Mouse (Mus musculus): ENCODE data around the gene Adssl1.

DNA sequence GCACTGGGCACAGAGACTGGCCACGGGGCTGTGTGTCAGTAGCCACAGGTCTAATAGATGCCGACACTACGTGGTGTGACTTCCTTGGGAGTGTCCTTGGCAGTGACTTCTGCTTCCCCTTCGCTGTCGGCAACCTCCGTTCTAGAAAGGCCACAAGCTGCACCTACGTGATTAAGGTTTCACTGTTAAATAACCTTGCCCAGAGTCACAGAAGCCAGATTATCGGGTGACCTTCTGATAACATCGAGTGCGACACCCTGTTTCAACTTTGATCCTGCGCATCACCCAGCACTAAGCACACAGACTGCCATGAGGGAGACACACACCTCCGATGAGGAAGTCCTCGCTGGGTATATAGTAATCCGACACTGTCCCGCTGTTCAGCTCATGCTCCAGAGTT, 68.6 kb downstream of the Adssl1 start:
- TF ChIP-seq CTCF (IDR thresholded peaks at IDR 0.05) = no peak
- no peak for TF ChIP-seq EP300 (IDR thresholded peaks at IDR 0.05)
